Mouse (Mus musculus) telencephalon, adult 2 months (tissue): Measurements from ENCODE around the gene Gm9507.
"Not testable (repeated sequence)": the region's sequence is repeated elsewhere in the genome, so short reads cannot be mapped to it uniquely, and the experiment has no call there.

Experiments used
- DNase-seq: peaks from one replicate; pipeline ENCODE4 v3.0.0-alpha.2; 2011; ENCODE audit warnings: low read depth, low spot score

Gm9507 gene

DNA sequence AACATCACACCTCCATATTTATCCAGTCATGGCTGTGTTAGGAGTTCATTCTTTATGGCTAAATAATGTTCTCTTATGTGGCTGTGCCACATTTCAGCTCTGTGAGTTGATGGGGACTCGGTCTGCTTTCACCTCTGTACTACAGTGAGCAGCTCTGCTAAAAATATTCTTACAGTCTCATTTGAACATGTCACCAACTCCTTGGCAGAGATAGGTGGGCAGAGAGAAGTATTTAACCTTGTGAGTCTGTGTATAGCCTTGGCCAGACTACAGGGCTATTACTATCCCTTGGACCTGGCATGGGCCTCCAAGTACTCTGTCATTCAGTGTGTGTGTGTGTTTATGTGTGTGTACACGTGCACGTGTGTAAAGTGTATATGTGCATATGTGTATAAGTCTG lies 39.5 kb downstream of the Gm9507 start:
- not testable (repeated sequence) for DNase-seq

DNA sequence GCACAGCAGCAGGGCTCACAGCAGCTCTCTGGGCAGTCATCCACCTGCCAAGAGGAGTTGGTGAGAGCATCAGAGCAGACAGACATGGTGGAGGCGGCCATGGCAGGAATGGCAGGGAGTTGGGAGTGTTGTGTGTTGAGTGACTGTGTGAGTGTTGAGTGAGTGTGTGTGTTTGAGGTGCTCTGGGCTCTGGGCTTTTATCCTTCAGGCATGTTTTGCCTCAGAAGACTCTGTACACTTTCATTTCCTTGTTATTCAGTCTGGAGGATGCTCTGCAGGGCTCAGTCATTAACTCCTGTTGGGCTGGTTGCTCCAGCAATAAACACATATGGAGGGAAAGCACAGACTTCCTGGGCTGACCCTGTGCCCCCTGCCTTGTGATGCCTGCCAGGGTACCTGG lies 40.4 kb downstream of the Gm9507 start, which contains the start of gene Gm3238:
TSS of gene Gm3238 (minus strand) at position 101 of the 400 bp plus-strand sequence.
- not testable (repeated sequence) for DNase-seq

DNA sequence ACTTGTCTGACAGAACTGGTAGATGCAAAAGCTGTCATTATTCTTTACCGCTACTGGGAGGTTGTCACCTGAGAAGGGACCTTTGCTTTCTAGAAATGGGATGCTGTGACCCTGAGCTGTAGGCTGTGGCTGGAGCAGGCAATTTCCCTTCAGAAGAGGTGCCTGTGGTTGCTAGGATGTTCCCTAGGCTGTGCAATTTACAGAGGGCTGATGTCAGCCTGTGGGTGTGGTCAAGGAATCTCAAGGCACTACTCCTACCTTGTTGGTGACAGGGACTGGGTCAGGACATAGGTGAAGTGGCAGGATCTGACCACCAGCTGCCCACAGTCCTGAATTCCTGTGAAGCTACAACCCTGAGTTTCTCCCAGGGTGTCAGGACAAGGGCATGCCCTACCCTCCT lies 41.9 kb downstream of the Gm9507 start:
- DNase-seq: no peak
